Mouse (Mus musculus) frontal cortex, postnatal 25 days (tissue): ENCODE data around the gene Hacd4.
"Not testable (repeated sequence)": the region's sequence is repeated elsewhere in the genome, so short reads cannot be mapped to it uniquely, and the experiment has no call there.

Experiments
- DNase-seq, 2 experiments: peaks; one replicate each; pipeline ENCODE4 v3.0.0; 2022; ENCODE audit warnings: low spot score in 2 of 2

Gene Hacd4

GRCm38 (mm10) chr4:88432412-88433024, 6.2 kb downstream of the Hacd4 start:
- no peak for DNase-seq

- DNase-seq: no peak
These were observed 11.0 kb downstream of the Hacd4 start for GRCm38 (mm10) chr4:88427630-88428239.

DNA sequence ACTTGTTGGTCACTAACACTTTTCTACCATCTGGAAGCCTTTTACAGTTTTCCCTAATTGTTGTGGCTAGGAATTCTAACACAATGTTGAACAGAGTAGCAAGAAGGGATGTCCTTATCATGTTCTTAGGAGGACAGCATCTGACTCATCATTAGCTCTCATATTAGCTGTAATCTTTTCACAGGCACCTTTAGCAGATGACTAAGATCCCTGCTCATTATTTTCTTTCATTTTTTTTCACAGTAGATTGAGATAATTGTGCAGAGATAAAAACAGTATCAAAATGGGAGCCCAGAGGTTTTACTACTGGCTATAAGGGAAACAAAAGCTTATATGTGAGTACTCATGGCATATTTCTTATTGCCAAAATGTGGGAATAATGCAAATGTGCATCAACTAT, 14.2 kb downstream of the Hacd4 start:
- DNase-seq: no peak

- no peak for DNase-seq
These were observed 19.4 kb downstream of the Hacd4 start for GRCm38 (mm10) chr4:88419378-88419777.

DNA sequence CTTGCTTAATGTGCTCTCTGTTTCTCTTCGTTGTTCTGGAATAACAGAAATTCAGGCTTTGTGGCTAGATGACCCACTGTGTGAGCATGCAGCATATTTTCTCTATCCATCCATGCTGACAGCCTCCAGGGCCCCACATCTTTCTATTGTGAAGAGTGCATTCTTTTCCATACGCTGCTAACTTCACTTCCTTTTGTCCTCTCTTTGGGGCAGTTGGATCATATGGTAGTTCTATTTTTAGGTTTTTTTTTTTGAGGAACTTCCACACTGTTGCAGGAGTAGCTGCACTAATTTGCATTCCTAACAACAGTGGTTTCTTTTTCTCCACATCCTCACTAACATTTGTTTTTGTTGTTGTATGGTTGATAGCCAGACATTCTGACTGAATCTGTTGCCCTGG, 23.7 kb downstream of the Hacd4 start:
- no peak for DNase-seq

- no peak for DNase-seq
These were observed 26.4 kb downstream of the Hacd4 start for GRCm38 (mm10) chr4:88412331-88412730.

GRCm38 (mm10) chr4:88409279-88409678, 29.4 kb downstream of the Hacd4 start:
- DNase-seq: no peak

- peak; percentile 8 to 11 for DNase-seq
These were observed 31.6 kb downstream of the Hacd4 start for GRCm38 (mm10) chr4:88406887-88407696.

DNA sequence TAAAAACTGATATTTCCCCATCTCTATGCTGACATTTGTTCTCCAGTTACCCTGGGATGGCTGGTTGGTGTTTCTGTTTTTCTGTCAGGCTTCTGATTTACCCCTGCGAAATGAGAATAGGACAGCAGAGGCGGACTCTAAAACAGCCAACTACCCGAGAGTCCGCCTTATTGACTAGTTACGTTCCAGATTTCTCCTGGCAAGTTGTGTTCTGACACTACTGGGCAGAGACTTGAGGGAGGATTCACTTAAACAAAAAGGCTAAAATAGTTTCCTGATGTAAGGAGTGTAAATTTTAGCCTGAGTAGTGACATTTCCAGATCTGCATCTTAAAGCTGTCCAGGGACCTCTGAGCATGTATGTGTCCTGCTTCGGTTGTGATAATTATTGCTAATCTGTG, 35.8 kb downstream of the Hacd4 start:
- DNase-seq: no peak

- no peak for DNase-seq
These were observed 37.8 kb downstream of the Hacd4 start for GRCm38 (mm10) chr4:88400992-88401313.

DNA sequence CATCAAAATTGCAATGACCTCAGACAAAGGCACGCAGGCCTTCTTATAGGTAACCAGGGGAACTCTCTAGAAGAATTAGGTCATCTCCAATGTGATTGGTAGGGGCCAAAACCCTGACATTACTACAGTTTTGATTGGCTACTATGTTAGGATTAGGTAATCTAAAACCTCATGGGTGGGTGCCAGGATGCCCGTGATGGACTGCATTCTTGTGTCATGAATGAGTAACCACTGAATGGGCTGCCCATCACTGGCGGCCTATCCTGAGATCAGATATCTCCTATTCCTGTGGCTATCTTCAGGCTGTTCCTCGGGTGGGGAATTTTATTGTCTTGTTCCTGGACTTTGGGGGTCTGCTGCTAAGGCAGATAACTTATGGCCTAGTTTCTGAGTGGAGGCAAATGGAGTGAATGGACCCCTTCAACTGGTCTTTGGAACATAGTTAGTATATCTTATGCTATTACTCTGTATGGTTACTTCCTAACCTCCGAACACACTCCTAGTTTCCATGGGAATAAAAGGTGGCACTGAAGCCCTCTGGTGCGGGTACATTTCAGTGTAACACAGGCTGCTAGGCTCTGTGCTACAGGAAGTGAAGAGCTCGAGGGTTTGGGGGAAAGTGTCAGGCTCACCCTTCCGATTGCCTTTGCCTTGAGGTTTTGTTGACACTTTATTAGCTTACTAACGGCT, 38.3 kb downstream of the Hacd4 start:
- no peak for DNase-seq

GRCm38 (mm10) chr4:88396995-88397521, 41.7 kb downstream of the Hacd4 start:
- DNase-seq: no peak

GRCm38 (mm10) chr4:88395717-88396116, 43.0 kb downstream of the Hacd4 start:
- DNase-seq: no peak

- DNase-seq: not testable (repeated sequence)
These were observed 48.1 kb downstream of the Hacd4 start for GRCm38 (mm10) chr4:88390596-88390995.

DNA sequence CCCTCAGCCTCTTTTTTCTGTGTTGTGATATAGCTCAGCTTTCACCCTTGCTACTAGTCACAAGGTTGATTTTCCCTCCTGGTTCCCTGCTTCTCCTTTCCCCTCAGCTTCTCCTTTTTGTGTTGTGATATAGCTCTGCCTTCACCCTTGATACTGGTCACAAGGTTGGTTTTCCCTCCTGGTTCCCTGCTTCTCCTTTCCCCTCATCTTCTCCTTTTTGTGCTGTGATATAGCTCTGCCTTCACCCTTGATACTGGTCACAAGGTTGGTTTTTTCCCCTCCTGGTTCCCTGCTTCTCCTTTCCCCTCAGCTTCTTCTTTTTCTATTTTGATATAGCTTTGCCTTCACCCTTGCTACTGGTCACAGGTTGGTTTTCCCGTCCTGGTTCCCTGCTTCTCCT, 48.7 kb downstream of the Hacd4 start:
- no peak for DNase-seq

DNA sequence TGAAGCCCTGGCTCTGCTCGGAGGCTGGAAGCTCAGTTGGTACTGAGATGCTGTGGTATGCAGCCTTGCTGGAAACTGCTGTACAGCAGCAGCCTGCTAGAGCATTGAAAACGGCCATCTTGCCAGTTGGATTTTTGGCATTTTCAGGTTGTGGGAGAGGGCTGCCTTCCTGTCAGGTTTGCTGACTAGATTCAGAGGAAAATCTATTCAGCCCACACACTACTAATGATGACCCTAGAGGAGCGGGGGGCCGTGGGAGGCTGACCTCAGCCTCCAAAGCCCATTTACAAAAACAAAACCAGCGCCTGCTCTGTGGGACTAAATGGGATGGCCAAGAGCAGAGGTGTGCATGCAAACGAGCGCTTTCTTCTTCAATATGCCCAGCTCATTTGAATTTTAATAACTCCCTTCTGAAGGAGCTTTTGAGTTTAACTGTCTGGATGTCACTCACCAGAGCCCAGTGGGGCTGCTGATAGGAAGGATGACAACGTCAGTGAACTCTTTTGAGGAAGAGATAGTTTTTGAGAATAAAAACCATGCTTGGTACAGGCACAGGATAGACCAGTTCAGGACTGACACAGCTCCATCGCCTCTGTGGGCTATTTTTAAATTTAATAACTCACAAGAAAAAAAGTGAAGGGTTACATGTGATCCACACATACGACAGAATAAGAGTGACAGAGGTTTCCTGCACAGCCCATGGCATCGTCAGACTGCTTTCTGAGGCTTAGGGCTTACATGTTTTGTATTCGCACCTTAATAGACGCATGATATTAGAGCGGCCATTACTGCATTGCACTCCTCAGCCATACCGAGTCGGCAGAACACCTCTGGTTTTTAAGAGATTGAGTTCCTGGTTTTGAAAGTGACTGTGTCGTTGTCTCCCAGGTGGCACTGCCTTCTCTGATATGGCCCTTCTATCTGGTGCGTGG, 66.2 kb downstream of the Hacd4 start:
- no peak for DNase-seq

GRCm38 (mm10) chr4:88370819-88371218, 67.9 kb downstream of the Hacd4 start:
- no peak for DNase-seq

GRCm38 (mm10) chr4:88369951-88370350, 68.8 kb downstream of the Hacd4 start:
- no peak for DNase-seq

DNA sequence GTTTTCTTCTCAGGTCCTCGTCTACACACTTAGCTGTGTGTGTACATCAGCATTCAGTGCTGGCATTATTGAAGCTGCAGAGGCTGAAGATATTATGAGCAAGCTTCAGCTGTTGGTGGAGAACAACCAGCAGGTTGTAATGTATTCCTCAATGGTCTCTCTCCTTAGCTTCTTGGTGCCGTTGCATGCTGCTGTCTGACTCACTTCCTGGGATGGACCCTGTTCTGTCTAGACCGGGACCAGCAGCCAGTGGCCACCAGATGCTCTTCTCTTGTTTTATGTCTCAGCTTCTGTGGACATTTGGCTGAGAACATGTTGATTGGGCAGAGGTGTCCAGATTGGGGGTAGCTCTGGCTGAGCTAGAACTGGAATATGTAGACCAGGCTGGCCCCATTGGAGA, 81.3 kb downstream of the Hacd4 start:
- no peak for DNase-seq

DNA sequence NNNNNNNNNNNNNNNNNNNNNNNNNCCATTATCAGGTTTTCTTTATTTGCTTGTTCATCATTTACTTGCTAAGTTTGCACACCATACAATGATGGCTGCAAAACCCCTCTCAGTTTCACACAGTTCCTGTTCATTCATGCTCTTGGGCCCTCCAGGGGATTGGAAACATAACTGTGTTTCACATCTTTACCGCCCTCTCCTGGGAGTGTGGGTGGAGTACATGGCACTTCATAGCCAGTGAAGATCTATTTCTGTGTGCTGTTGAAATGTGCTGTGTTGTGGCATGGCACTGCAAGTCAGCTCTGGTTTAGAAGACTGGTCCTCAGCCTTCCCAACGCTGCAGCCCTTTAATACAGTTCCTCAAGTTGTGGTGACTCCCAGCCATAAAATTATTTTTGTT, 82.1 kb downstream of the Hacd4 start:
- DNase-seq: no peak

DNA sequence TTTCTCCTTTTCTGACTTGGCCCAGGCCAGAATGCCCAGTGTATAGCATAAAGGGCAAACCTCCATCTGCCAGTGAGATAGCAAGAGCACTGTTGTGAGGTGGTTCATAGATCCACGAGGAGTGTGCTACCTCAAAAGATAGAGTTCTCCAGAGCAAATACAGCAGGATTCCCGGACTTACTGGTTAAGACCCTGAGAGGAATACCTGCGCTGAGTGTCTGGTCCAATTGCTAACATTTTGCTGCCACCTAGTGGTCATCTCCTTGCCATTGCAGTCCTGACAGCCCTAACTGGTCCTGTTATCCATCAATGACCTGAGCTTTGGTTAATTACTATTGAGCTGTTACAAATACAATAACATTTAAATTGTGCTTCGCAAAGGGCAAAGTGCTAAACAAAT, 87.8 kb downstream of the Hacd4 start:
- peak; percentile 36 to 58 for DNase-seq
